Mouse (Mus musculus): ENCODE measurements at regions not wholly inside any gene's neighbourhood (a gene's known extent, or its start where the extent isn't known, plus 50 kb on each side); places are given as distances from the start of the nearest gene placed in this dataset.
A peak's percentile ranks its signal among the peaks of the same experiment; 100 is the strongest.

- no peak overlapping the region for H3K27ac ChIP-seq (ENCODE audit: insufficient read depth, low read length)
Measured at GRCm38 (mm10) chr13:47848371-47849188, 412.4 kb upstream of the Id4 start.

DNA sequence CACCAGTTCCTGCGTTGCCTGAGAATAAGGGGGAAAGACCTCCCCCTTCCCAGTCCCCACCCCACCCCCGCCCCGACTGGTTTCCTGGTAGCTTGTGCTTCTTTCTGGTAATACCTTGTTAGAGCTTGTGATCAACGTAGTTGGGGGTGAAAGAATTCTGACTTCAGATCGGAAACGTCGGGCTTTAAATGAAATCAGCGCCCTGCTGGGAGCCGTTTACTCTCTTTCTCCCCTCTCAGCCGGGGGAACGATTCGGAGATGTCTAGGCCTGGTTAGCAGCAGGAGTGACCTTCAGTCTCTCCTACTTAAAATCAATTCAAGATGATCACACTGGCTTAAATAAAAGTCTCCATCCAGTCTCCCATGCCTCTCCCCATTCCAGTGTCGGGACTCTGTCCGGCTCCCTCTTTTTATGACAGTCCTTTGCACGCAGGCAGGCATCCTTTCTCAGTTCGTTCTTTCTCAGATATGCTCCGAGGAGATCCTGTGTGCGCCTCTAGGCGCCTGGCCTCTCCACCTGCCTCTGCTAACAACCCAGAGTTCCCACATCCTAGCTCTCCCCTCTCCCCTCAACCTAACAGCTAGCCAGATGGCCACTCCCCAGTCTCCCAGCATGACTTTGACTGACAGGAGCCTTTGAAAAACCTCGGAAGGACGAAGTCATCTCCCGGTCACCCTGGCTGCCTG, 405.5 kb upstream of the Id4 start:
- H3K27ac ChIP-seq (ENCODE audit: insufficient read depth, low read length): peak overlapping the region; percentile 95
- TF ChIP-seq POLR2A (IDR thresholded peaks at IDR 0.05; ENCODE audit: insufficient read depth, low read length) (no peak), EP300 (IDR thresholded peaks at IDR 0.05; ENCODE audit: insufficient read depth, low read depth, low read length) (peak; percentile 77)

More at GRCm38 (mm10) chr13:47848371-47849188, 412.4 kb upstream of the Id4 start:
- Histone ChIP-seq H3K27me3 (ENCODE audit: control insufficient read depth, insufficient read depth, low read length, poor library complexity, severe bottlenecking) (no peaks in the 10 kb centered on the region), H3K36me3 (ENCODE audit: control insufficient read depth, insufficient read depth, low read length, poor library complexity, severe bottlenecking) (no peaks in the 10 kb centered on the region), H3K9me3 (replicated peaks; ENCODE audit: control insufficient read depth, insufficient read depth, low read length, poor library complexity, severe bottlenecking) (no peaks in the 10 kb centered on the region), H3K4me1 (ENCODE audit: control insufficient read depth, insufficient read depth, low read length) (peaks cover 2% of the 10 kb centered on the region), H3K9ac (ENCODE audit: low read depth, poor library complexity, severe bottlenecking) (no peak overlapping the region), H3K4me3 (ENCODE audit: low read depth, low read length) (no peak overlapping the region)
- TF ChIP-seq POLR2A (IDR thresholded peaks at IDR 0.05; ENCODE audit: insufficient read depth, low read length) (no peak), CTCF (IDR thresholded peaks at IDR 0.05; ENCODE audit: low read depth, low read length) (no peak), EP300 (IDR thresholded peaks at IDR 0.05; ENCODE audit: insufficient read depth, low read depth, low read length) (no peak)

GRCm38 (mm10) chr13:47858946-47859345, 402.1 kb upstream of the Id4 start:
- Histone ChIP-seq H3K27ac (ENCODE audit: insufficient read depth, low read length) (no peak overlapping the region), H3K9ac (ENCODE audit: low read depth, poor library complexity, severe bottlenecking) (no peak overlapping the region), H3K27me3 (ENCODE audit: control insufficient read depth, insufficient read depth, low read length, poor library complexity, severe bottlenecking) (no peaks in the 10 kb centered on the region), H3K36me3 (ENCODE audit: control insufficient read depth, insufficient read depth, low read length, poor library complexity, severe bottlenecking) (no peaks in the 10 kb centered on the region), H3K9me3 (replicated peaks; ENCODE audit: control insufficient read depth, insufficient read depth, low read length, poor library complexity, severe bottlenecking) (no peaks in the 10 kb centered on the region), H3K4me1 (ENCODE audit: control insufficient read depth, insufficient read depth, low read length) (peaks cover 7% of the 10 kb centered on the region), H3K4me3 (ENCODE audit: low read depth, low read length) (no peak overlapping the region)
- no peak for TF ChIP-seq EP300 (IDR thresholded peaks at IDR 0.05; ENCODE audit: insufficient read depth, low read depth, low read length)
- no peak for TF ChIP-seq POLR2A (IDR thresholded peaks at IDR 0.05; ENCODE audit: insufficient read depth, low read length)
- no peak for TF ChIP-seq CTCF (IDR thresholded peaks at IDR 0.05; ENCODE audit: low read depth, low read length)

More for the DNA sequence above, 405.5 kb upstream of the Id4 start:
- H3K4me3 ChIP-seq (ENCODE audit: low read depth, low read length): no peak overlapping the region; the same call in 1 of the 2 replicates
- H3K36me3 ChIP-seq (ENCODE audit: control insufficient read depth, insufficient read depth, low read length, poor library complexity, severe bottlenecking): no peaks in the 10 kb centered on the region
- no peaks in the 10 kb centered on the region for H3K9me3 ChIP-seq (replicated peaks; ENCODE audit: control insufficient read depth, insufficient read depth, low read length, poor library complexity, severe bottlenecking)
- H3K27me3 ChIP-seq (ENCODE audit: control insufficient read depth, insufficient read depth, low read length, poor library complexity, severe bottlenecking): no peaks in the 10 kb centered on the region
- peaks cover 7% of the 10 kb centered on the region for H3K4me1 ChIP-seq (ENCODE audit: control insufficient read depth, insufficient read depth, low read length)
- no peak overlapping the region for H3K9ac ChIP-seq (ENCODE audit: low read depth, poor library complexity, severe bottlenecking)

GRCm38 (mm10) chr13:47860316-47860715, 400.7 kb upstream of the Id4 start:
- Histone ChIP-seq H3K27ac (ENCODE audit: insufficient read depth, low read length) (no peak overlapping the region), H3K4me3 (ENCODE audit: low read depth, low read length) (no peak overlapping the region), H3K9me3 (replicated peaks; ENCODE audit: control insufficient read depth, insufficient read depth, low read length, poor library complexity, severe bottlenecking) (no peaks in the 10 kb centered on the region), H3K27me3 (ENCODE audit: control insufficient read depth, insufficient read depth, low read length, poor library complexity, severe bottlenecking) (no peaks in the 10 kb centered on the region), H3K9ac (ENCODE audit: low read depth, poor library complexity, severe bottlenecking) (no peak overlapping the region), H3K36me3 (ENCODE audit: control insufficient read depth, insufficient read depth, low read length, poor library complexity, severe bottlenecking) (no peaks in the 10 kb centered on the region), H3K4me1 (ENCODE audit: control insufficient read depth, insufficient read depth, low read length) (peaks cover 7% of the 10 kb centered on the region)
- TF ChIP-seq POLR2A (IDR thresholded peaks at IDR 0.05; ENCODE audit: insufficient read depth, low read length): no peak
- TF ChIP-seq CTCF (IDR thresholded peaks at IDR 0.05; ENCODE audit: low read depth, low read length): no peak
- TF ChIP-seq EP300 (IDR thresholded peaks at IDR 0.05; ENCODE audit: insufficient read depth, low read depth, low read length): no peak

- Histone ChIP-seq H3K9me3 (replicated peaks; ENCODE audit: control insufficient read depth, insufficient read depth, low read length, poor library complexity, severe bottlenecking) (no peaks in the 10 kb centered on the region), H3K4me3 (ENCODE audit: low read depth, low read length) (no peak overlapping the region), H3K9ac (ENCODE audit: low read depth, poor library complexity, severe bottlenecking) (no peak overlapping the region), H3K4me1 (ENCODE audit: control insufficient read depth, insufficient read depth, low read length) (no peaks in the 10 kb centered on the region), H3K27me3 (ENCODE audit: control insufficient read depth, insufficient read depth, low read length, poor library complexity, severe bottlenecking) (no peaks in the 10 kb centered on the region), H3K27ac (ENCODE audit: insufficient read depth, low read length) (no peak overlapping the region), H3K36me3 (ENCODE audit: control insufficient read depth, insufficient read depth, low read length, poor library complexity, severe bottlenecking) (no peaks in the 10 kb centered on the region)
- TF ChIP-seq EP300 (IDR thresholded peaks at IDR 0.05; ENCODE audit: insufficient read depth, low read depth, low read length) (no peak), POLR2A (IDR thresholded peaks at IDR 0.05; ENCODE audit: insufficient read depth, low read length) (no peak), CTCF (IDR thresholded peaks at IDR 0.05; ENCODE audit: low read depth, low read length) (no peak)
Measured at GRCm38 (mm10) chr13:47862896-47863295, 398.1 kb upstream of the Id4 start.

DNA sequence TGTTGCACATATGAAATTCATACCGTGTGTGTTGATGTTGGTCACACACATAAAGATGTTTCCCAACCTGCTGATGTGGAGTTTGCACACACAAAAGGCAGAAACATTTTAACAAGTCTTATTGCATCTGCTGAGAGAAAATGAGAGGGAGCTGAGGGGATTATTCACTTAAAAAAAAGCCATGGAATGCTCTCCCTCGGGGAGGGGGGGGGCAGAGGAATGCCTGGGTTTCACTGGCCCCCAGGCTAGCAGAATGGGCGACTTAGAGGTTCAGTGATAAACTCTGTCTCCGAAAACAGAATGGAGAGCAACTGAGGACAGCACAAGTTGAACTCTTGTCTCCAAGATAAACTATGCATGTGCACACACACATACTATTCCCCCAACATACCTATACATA, 392.4 kb upstream of the Id4 start:
- Histone ChIP-seq H3K4me1 (ENCODE audit: control insufficient read depth, insufficient read depth, low read length) (no peaks in the 10 kb centered on the region), H3K27ac (ENCODE audit: insufficient read depth, low read length) (no peak overlapping the region), H3K9me3 (replicated peaks; ENCODE audit: control insufficient read depth, insufficient read depth, low read length, poor library complexity, severe bottlenecking) (no peaks in the 10 kb centered on the region), H3K36me3 (ENCODE audit: control insufficient read depth, insufficient read depth, low read length, poor library complexity, severe bottlenecking) (no peaks in the 10 kb centered on the region), H3K27me3 (ENCODE audit: control insufficient read depth, insufficient read depth, low read length, poor library complexity, severe bottlenecking) (no peaks in the 10 kb centered on the region), H3K4me3 (ENCODE audit: low read depth, low read length) (no peak overlapping the region), H3K9ac (ENCODE audit: low read depth, poor library complexity, severe bottlenecking) (no peak overlapping the region)
- TF ChIP-seq EP300 (IDR thresholded peaks at IDR 0.05; ENCODE audit: insufficient read depth, low read depth, low read length) (no peak), CTCF (IDR thresholded peaks at IDR 0.05; ENCODE audit: low read depth, low read length) (no peak), POLR2A (IDR thresholded peaks at IDR 0.05; ENCODE audit: insufficient read depth, low read length) (no peak)
